ENCODE assay signal across 8 mouse cellular contexts in genomic region chr9:119984536-119985011, GRCm38 (mm10). TPM values are rescaled to one million over a fixed set of nuclear protein-coding genes. Genes with fewer than 3 reads are reported as not detected.
DNase-seq lines count a peak whose midpoint lies in the region; ATAC-seq lines count a peak whose summit lies in the region.

TSS of gene Csrnp1 (minus strand) at chr9:119984658.

- no peaks in the 10 kb centered on the region for H3K36me3 ChIP-seq in forebrain, embryonic 11.5 days (ENCODE audit: control insufficient read depth, insufficient read depth, low read length)

- peaks cover 5% of the 10 kb centered on the region; the same call in 1 of the 2 replicates for H3K27me3 ChIP-seq in forebrain, embryonic 11.5 days (ENCODE audit: control insufficient read depth, insufficient read depth, low read length)

- ATAC-seq in forebrain, embryonic 11.5 days (replicated peaks; ENCODE audit: low FRiP score): peak; percentile 3; the same call in 1 of the 2 replicates
- ATAC-seq in inflammation-experienced regulatory T-cells, adult 6 months: no peak
- ATAC-seq in megakaryocyte, adult 5-6 weeks (ENCODE audit: poor library complexity, severe bottlenecking): no peak

- H3K4me3 ChIP-seq in forebrain, embryonic 11.5 days (ENCODE audit: low read depth, low read length): peak within 1 kb of the TSS; percentile 55

- H3K9ac ChIP-seq in forebrain, embryonic 11.5 days (ENCODE audit: low read length): peak within 1 kb of the TSS; percentile 58

- H3K9me3 ChIP-seq in forebrain, embryonic 11.5 days (ENCODE audit: control insufficient read depth, low read length): no peaks in the 10 kb centered on the region

- H3K27ac ChIP-seq in forebrain, embryonic 11.5 days (ENCODE audit: low read depth, low read length): no peak within 1 kb of the TSS

- DNase-seq in layer of hippocampus, adult 18-20 months (ENCODE audit: low spot score in 2 of 2): no peak
- no peak for DNase-seq in layer of hippocampus, adult 11-12 months (ENCODE audit: low spot score)
- DNase-seq in R1 (ENCODE audit: low read depth, low spot score): peak; percentile 99
- peak; percentile 61 for DNase-seq in forebrain, embryonic 11.5 days (ENCODE audit: low spot score)
- peak; percentile 58 for DNase-seq in thymus, postnatal 25 days
- DNase-seq in spleen, adult 12 weeks (ENCODE audit: low spot score): no peak

- peaks cover 33% of the 10 kb centered on the region for H3K4me1 ChIP-seq in forebrain, embryonic 11.5 days (replicated peaks; ENCODE audit: control insufficient read depth, insufficient read depth, low read length)

- H3K4me2 ChIP-seq in forebrain, embryonic 11.5 days (ENCODE audit: low read depth, low read length, severe bottlenecking): peak within 1 kb of the TSS; percentile 94

- WGBS in forebrain, embryonic 11.5 days: 4% methylated on average over 14 of the region's 14 CpGs

RNA-seq across cellular contexts. Expression of gene Csrnp1, which starts in this region (rescaled TPM):
- total RNA-seq in layer of hippocampus, adult 18-20 months (2021): 10 to 100 TPM; 13.1 to 15.7 TPM
- polyA plus RNA-seq in forebrain, embryonic 11.5 days (2014; fragmentation: Nextera tagmentation; extraction: Ambion mirVana): 1.5 and 1.6 TPM in 2 replicates
- 10 to 100 TPM; 21.7 to 47.3 (median 39.5) TPM for polyA plus RNA-seq in inflammation-experienced regulatory T-cells, adult 6 months (2017; shearing (Covaris generic))
- total RNA-seq in megakaryocyte, adult 5-6 weeks (2015): 7.9 and 11.6 TPM in 2 replicates
- 11.8 and 12.5 TPM in 2 replicates for total RNA-seq in megakaryocyte, adult 5-6 weeks (2017)

Comparison
In these comparisons a context has a peak if more than half of its experiments do, and no peak if none do; other contexts are left out.
1. DNase-seq: peak in R1 (single experiment), forebrain, embryonic 11.5 days (single experiment) and thymus, postnatal 25 days (single experiment); none in layer of hippocampus, adult 18-20 months (0 of 2), layer of hippocampus, adult 11-12 months (single experiment) and spleen, adult 12 weeks (single experiment).